9 mouse cellular contexts compared by ENCODE assay signal in the genomic region with DNA sequence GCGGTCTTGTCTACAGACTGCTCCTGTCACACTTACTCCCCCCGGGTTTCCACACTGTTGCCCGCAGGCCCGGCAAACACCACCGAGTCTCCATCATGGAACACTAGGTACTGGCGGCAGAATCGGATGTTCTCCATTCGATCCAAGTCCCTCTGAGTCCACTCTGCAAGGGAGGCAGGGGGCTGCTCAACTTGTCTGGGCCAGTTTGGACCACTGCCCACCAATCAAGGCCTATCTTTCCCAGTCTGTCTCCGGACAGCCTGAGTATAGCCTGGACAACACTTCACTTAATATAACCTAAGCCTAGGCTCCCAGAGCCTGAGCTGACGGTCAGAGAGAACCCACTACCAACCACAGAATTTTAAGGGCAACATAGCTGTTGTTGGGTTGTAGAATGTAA. TPM values are rescaled to one million over a fixed set of nuclear protein-coding genes. Genes with fewer than 3 reads are reported as not detected.
DNase-seq lines count a peak whose midpoint lies in the region; ATAC-seq and TF ChIP-seq lines count a peak whose summit lies in the region.
"Had no signal": no experiment of that assay in that cellular context is flagged by ENCODE, and none has a peak within 500 bp of the region (broad histone marks: within the 10 kb centered on the region; RNA-seq: fewer than 3 reads in every experiment).

No protein-coding gene starts in this region.

- DNase-seq in kidney, postnatal 0 days (ENCODE audit: low spot score), result no peak
- DNase-seq in kidney, postnatal 10 days, result no peak
- no peak for DNase-seq in hindbrain, postnatal 0 days (ENCODE audit: low spot score)
- no peak for DNase-seq in natural killer cell, adult 2 months (ENCODE audit: low spot score in 2 of 2)
- no peak for DNase-seq in thymus, adult 18-20 months
- DNase-seq in spleen, postnatal 4 days (ENCODE audit: low spot score in 2 of 2), result no peak
- DNase-seq: lung, postnatal 36 days had no signal

- no peaks in the 10 kb centered on the region for H3K9me3 ChIP-seq in kidney, postnatal 0 days (replicated peaks; ENCODE audit: low read length)
- no peaks in the 10 kb centered on the region for H3K9me3 ChIP-seq in hindbrain, postnatal 0 days (ENCODE audit: low read length)
- H3K9me3 ChIP-seq in neural tube, embryonic 12.5 days, result no peaks in the 10 kb centered on the region

- TF ChIP-seq POLR2A in cortical plate, adult 2 months (IDR thresholded peaks at IDR 0.05; ENCODE audit: extremely low read depth, insufficient read depth, low read length), result no peak

- H3K27ac ChIP-seq in kidney, postnatal 0 days, result peak overlapping the region; percentile 80; the same call in 1 of the 2 replicates
- H3K27ac ChIP-seq in cortical plate, adult 2 months (ENCODE audit: insufficient read depth, low read length), result no peak overlapping the region
- H3K27ac ChIP-seq in hindbrain, postnatal 0 days, result peak overlapping the region; percentile 77
- no peak overlapping the region for H3K27ac ChIP-seq in neural tube, embryonic 12.5 days

- peaks cover 34% of the 10 kb centered on the region for H3K36me3 ChIP-seq in kidney, postnatal 0 days (ENCODE audit: insufficient read depth, low read length)
- peaks cover 37% of the 10 kb centered on the region for H3K36me3 ChIP-seq in hindbrain, postnatal 0 days (ENCODE audit: insufficient read depth, low read length)
- H3K36me3 ChIP-seq in neural tube, embryonic 12.5 days, result peaks cover 44% of the 10 kb centered on the region

- H3K4me1 ChIP-seq in kidney, postnatal 0 days (replicated peaks; ENCODE audit: insufficient read depth, low read length), result peaks cover 5% of the 10 kb centered on the region
- H3K4me1 ChIP-seq in cortical plate, adult 2 months (ENCODE audit: control insufficient read depth, insufficient read depth, low read length), result peaks cover 4% of the 10 kb centered on the region; the same call in 1 of the 2 replicates
- 0 out of 2 replicates have a peak, but pooled peaks cover 8% of the 10 kb centered on the region for H3K4me1 ChIP-seq in hindbrain, postnatal 0 days (ENCODE audit: insufficient read depth, low read length)
- H3K4me1 ChIP-seq in neural tube, embryonic 12.5 days, result peaks cover 17% of the 10 kb centered on the region

- no peak for ATAC-seq in kidney, postnatal 0 days (replicated peaks; ENCODE audit: low FRiP score, low read depth)
- ATAC-seq in hindbrain, postnatal 0 days, result no peak
- ATAC-seq in neural tube, embryonic 12.5 days (ENCODE audit: low FRiP score, low read depth), result no peak

- 54% methylated on average over 10 of the region's 10 CpGs for WGBS in kidney, postnatal 0 days
- 54% methylated on average over 10 of the region's 10 CpGs for WGBS in hindbrain, postnatal 0 days
- 82% methylated on average over 10 of the region's 10 CpGs for WGBS in neural tube, embryonic 12.5 days

- peak overlapping the region; percentile 77 for H3K9ac ChIP-seq in kidney, postnatal 0 days (ENCODE audit: low read depth, low read length)
- peak overlapping the region; percentile 74 for H3K9ac ChIP-seq in hindbrain, postnatal 0 days (replicated peaks; ENCODE audit: low read length)
- peak overlapping the region; percentile 84 for H3K9ac ChIP-seq in neural tube, embryonic 12.5 days

- H3K27me3 ChIP-seq in kidney, postnatal 0 days (ENCODE audit: insufficient read depth, low read length), result no peaks in the 10 kb centered on the region
- H3K27me3 ChIP-seq in hindbrain, postnatal 0 days (ENCODE audit: insufficient read depth, low read length), result no peaks in the 10 kb centered on the region
- H3K27me3 ChIP-seq in neural tube, embryonic 12.5 days (replicated peaks), result no peaks in the 10 kb centered on the region

- peak overlapping the region; percentile 99 for H3K4me2 ChIP-seq in kidney, postnatal 0 days (ENCODE audit: low read length)
- peak overlapping the region; percentile 86 for H3K4me2 ChIP-seq in hindbrain, postnatal 0 days (ENCODE audit: low read depth, low read length)
- peak overlapping the region; percentile 87 for H3K4me2 ChIP-seq in neural tube, embryonic 12.5 days (replicated peaks)

- H3K4me3 ChIP-seq in kidney, postnatal 0 days (replicated peaks; ENCODE audit: low read depth, low read length), result peak overlapping the region; percentile 71
- H3K4me3 ChIP-seq in cortical plate, adult 2 months (ENCODE audit: insufficient read depth, low read length), result peak overlapping the region; percentile 31; the same call in 1 of the 2 replicates
- peak overlapping the region; percentile 67 for H3K4me3 ChIP-seq in hindbrain, postnatal 0 days (ENCODE audit: low read length)
- peak overlapping the region; percentile 84 for H3K4me3 ChIP-seq in neural tube, embryonic 12.5 days

- TF ChIP-seq CTCF in kidney, postnatal 0 days (IDR thresholded peaks at IDR 0.05; ENCODE audit: low read depth), result no peak
- TF ChIP-seq CTCF in cortical plate, adult 2 months (IDR thresholded peaks at IDR 0.05; ENCODE audit: extremely low read depth, insufficient read depth, low read length), result no peak
- TF ChIP-seq CTCF in hindbrain, postnatal 0 days (IDR thresholded peaks at IDR 0.05; ENCODE audit: low read depth), result no peak

RNA-seq across cellular contexts. Expression of a gene that starts 0.8 kb away (rescaled TPM):
- 62.6 and 69.3 TPM in 2 replicates for polyA plus RNA-seq in kidney, postnatal 0 days (2015; fragmentation: Nextera tagmentation; extraction: Ambion mirVana)
- 26.1 TPM in 2 replicates for polyA plus RNA-seq in cortical plate, adult 2 months (2012; rRNA removed)
- 47.8 and 53.3 TPM in 2 replicates for total RNA-seq in hindbrain, postnatal 0 days (2014; rRNA removed)
- polyA plus RNA-seq in hindbrain, postnatal 0 days (2015; fragmentation: Nextera tagmentation; extraction: Ambion mirVana), result 39.6 and 40.4 TPM in 2 replicates
- 57.6 and 63.4 TPM in 2 replicates for polyA plus RNA-seq in neural tube, embryonic 12.5 days (2016; fragmentation: Nextera tagmentation; extraction: Ambion mirVana)

RNA-seq across cellular contexts. Expression of a gene that starts 10.4 kb away (rescaled TPM):
- 23.7 and 24.6 TPM in 2 replicates for polyA plus RNA-seq in kidney, postnatal 0 days (2015; fragmentation: Nextera tagmentation; extraction: Ambion mirVana)
- polyA plus RNA-seq in cortical plate, adult 2 months (2012; rRNA removed), result 76.2 and 82.3 TPM in 2 replicates
- 59.0 and 60.4 TPM in 2 replicates for total RNA-seq in hindbrain, postnatal 0 days (2014; rRNA removed)
- 41.8 and 43.8 TPM in 2 replicates for polyA plus RNA-seq in hindbrain, postnatal 0 days (2015; fragmentation: Nextera tagmentation; extraction: Ambion mirVana)
- 43.5 and 43.8 TPM in 2 replicates for polyA plus RNA-seq in neural tube, embryonic 12.5 days (2016; fragmentation: Nextera tagmentation; extraction: Ambion mirVana)

RNA-seq across cellular contexts. Expression of a gene that starts 13.3 kb away (rescaled TPM):
- 0.09 and 0.39 TPM in 2 replicates for polyA plus RNA-seq in kidney, postnatal 0 days (2015; fragmentation: Nextera tagmentation; extraction: Ambion mirVana)
- 0.10 TPM in 1 of 2 replicates, not detected in the other for polyA plus RNA-seq in cortical plate, adult 2 months (2012; rRNA removed)
- total RNA-seq in hindbrain, postnatal 0 days (2014; rRNA removed), result 0.29 TPM in 1 of 2 replicates, not detected in the other
- polyA plus RNA-seq in hindbrain, postnatal 0 days (2015; fragmentation: Nextera tagmentation; extraction: Ambion mirVana), result not detected in 2 replicates
- polyA plus RNA-seq in neural tube, embryonic 12.5 days (2016; fragmentation: Nextera tagmentation; extraction: Ambion mirVana), result 0.44 and 0.46 TPM in 2 replicates

RNA-seq across cellular contexts. Expression of a gene that starts 40.6 kb away (rescaled TPM):
- polyA plus RNA-seq in kidney, postnatal 0 days (2015; fragmentation: Nextera tagmentation; extraction: Ambion mirVana), result 1.4 and 1.6 TPM in 2 replicates
- polyA plus RNA-seq in cortical plate, adult 2 months (2012; rRNA removed), result 1.6 and 1.7 TPM in 2 replicates
- 4.8 and 6.1 TPM in 2 replicates for total RNA-seq in hindbrain, postnatal 0 days (2014; rRNA removed)
- 1.8 and 2.1 TPM in 2 replicates for polyA plus RNA-seq in hindbrain, postnatal 0 days (2015; fragmentation: Nextera tagmentation; extraction: Ambion mirVana)
- 3.6 and 3.9 TPM in 2 replicates for polyA plus RNA-seq in neural tube, embryonic 12.5 days (2016; fragmentation: Nextera tagmentation; extraction: Ambion mirVana)

RNA-seq across cellular contexts. Expression of a gene that starts 44.5 kb away (rescaled TPM):
- 23.2 and 27.2 TPM in 2 replicates for polyA plus RNA-seq in kidney, postnatal 0 days (2015; fragmentation: Nextera tagmentation; extraction: Ambion mirVana)
- polyA plus RNA-seq in cortical plate, adult 2 months (2012; rRNA removed), result 14.4 and 14.5 TPM in 2 replicates
- 13.0 and 13.3 TPM in 2 replicates for total RNA-seq in hindbrain, postnatal 0 days (2014; rRNA removed)
- 17.1 and 18.1 TPM in 2 replicates for polyA plus RNA-seq in hindbrain, postnatal 0 days (2015; fragmentation: Nextera tagmentation; extraction: Ambion mirVana)
- 18.3 and 23.5 TPM in 2 replicates for polyA plus RNA-seq in neural tube, embryonic 12.5 days (2016; fragmentation: Nextera tagmentation; extraction: Ambion mirVana)

Comparison
In these comparisons a context has a peak if more than half of its experiments do, and no peak if none do; other contexts are left out.
1. H3K27ac ChIP-seq: peak in kidney, postnatal 0 days (single experiment) and hindbrain, postnatal 0 days (single experiment); none in cortical plate, adult 2 months (single experiment) and neural tube, embryonic 12.5 days (single experiment).
2. H3K4me3 ChIP-seq: peak in every context shown above with its lines; median percentile 84 in neural tube, embryonic 12.5 days; 71 in kidney, postnatal 0 days; 67 in hindbrain, postnatal 0 days; 31 in cortical plate, adult 2 months.
3. Peak in every context shown above with its lines, with median percentiles within 50 percentile points of each other: H3K4me2 ChIP-seq and H3K9ac ChIP-seq.